Mouse (Mus musculus): ENCODE results near the gene Zg16.
"Not testable (repeated sequence)": the region's sequence is repeated elsewhere in the genome, so short reads cannot be mapped to it uniquely, and the experiment has no call there.

Gene Zg16

GRCm38 (mm10) chr7:127087278-127088010 lies at the start of gene Zg16:
TSS of gene Zg16 (minus strand) at chr7:127087328.
- DNase-seq, result not testable (repeated sequence)

- DNase-seq, result no peak
Observed at GRCm38 (mm10) chr7:127136181-127137071, 49.3 kb upstream of the Zg16 start.

DNA sequence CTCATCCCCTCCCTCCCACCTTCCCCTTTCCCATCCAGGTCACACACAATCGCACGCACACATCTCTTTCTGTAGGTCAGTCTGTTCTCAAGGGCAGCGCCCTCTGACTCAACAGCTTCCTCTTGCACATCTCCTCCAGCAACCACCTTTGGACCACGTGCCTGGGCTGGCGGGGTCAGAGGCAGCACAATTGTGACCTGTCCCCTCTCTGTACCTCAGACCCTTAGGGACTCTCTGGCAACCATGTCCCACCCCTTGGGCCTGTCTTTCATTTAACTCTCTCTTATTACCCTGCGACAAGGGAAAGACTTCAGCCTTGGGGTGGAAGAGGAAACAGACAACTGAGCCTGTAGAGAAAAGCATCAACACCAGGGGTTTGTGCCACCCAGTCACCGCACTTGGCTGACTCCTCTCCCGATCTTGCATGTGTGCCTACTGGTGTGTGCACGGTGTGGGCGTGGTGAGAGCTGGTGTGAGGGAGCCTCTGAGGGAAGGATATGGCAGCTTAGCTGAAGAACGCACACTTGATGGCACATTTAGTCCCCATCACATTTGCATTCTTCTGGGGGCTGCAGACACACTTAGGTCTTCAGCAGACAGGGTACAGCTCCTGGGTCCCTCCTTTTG lies 47.8 kb upstream of the Zg16 start:
- no peak for DNase-seq

DNA sequence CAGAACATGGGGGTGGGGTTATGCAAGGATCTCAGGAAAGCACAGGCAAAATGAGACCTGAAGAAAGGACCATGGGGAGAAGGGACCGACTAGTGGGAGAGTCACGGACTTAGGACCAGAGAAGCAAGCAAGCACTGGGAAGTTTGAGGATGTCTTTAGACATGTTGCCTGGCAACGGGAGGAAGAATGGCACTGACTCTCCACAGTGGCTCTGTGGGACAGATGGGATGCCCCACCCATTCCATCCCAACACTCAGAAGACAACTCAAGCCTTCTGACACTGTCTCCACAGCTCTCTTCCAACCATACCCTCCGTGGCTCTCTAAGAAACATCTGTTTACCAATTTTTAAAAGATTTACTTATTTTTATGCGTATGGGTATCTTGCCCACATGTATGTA lies 46.0 kb upstream of the Zg16 start:
- DNase-seq, result no peak

DNA sequence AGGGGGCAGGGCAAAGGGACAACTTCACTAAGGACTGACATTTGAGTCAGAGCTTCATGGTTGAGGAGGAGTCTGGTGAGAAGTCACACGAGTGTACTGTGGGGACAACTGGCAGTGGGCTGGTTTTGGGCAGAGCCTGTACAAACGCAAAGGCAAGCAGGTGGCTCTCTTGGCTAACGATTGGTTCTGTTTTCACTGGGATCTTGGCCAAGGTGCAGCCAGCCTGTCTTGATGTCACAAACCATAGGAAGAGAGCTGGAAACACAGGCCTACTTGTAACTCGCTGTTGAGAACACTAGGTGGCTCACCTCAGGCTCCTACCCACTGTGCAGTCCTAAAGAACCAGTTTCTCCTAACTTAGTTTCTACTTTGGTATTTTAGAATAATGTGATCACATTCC lies 42.5 kb upstream of the Zg16 start:
- DNase-seq, result peak; percentile 47

- DNase-seq, result peak; percentile 31
Observed at GRCm38 (mm10) chr7:127121911-127122270, 34.8 kb upstream of the Zg16 start, which contains the start of gene Qprt. TSS of gene Qprt (minus strand) at chr7:127122226.

GRCm38 (mm10) chr7:127121061-127121910 lies 34.2 kb upstream of the Zg16 start:
- DNase-seq, result peak; percentile 54

DNA sequence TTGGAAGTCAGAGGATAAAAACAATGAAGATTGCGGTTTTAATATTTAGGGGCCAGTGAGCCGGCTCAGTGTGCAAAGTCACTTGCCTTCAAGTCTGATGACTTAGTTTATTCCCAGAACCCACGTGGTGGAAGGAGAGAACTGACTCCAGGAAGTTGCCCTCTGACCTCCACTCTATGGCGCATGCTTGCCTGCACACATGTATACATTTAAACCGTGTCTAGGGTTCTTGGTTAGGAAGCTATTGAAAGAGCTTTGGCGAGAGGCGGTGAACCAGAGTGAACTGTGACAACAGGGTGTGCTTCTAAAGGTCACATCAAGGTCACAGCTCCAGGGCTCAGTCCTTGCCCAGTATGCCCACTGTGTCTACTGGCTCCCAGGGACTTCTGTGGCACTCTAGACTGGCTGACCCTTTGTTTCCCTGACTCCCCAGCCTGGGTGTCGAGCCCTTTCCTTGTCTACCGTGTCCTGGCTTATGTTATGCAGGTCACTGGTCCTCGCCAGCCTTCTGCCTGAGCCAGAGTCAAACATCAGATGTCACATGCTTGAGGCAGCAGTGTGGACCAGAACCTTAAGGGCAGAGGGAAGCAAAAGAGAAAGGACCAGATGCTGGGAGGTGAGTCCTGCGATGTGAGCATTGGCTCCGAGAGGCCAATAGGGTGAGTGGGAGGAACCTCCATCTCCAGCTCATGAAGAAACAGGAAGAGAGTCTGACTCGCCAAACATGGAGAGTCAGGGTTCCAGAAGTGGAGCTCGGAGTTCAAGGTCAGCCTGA lies 31.7 kb upstream of the Zg16 start:
- peak; percentile 42 for DNase-seq

DNA sequence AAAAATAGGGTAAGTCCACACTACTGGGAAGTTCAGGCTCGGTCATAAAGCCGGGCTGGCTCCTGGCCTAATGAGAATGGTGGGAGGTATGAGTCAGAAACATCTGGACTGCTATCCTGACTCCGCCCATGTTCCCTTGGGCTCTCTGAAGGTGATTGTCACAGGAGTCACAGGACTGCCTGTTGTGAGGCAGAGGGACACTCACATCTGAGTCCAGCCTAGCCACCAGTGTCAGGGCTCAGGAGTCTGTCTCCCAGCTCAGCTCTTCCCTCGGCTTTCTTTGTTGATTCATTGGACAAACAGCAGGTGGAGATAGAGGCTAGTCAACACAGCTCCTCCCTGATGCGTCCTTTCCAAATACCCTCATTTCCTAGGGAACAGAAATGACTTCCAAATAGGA lies 30.8 kb upstream of the Zg16 start:
- peak; percentile 42 for DNase-seq

- no peak for DNase-seq
Observed at GRCm38 (mm10) chr7:127116331-127116935, 29.3 kb upstream of the Zg16 start.

GRCm38 (mm10) chr7:127114920-127115319 lies 27.8 kb upstream of the Zg16 start:
- DNase-seq, result no peak

GRCm38 (mm10) chr7:127113614-127114259 lies 26.6 kb upstream of the Zg16 start:
- peak; percentile 27 for DNase-seq

GRCm38 (mm10) chr7:127112921-127113597 lies 25.9 kb upstream of the Zg16 start:
- DNase-seq, result no peak

GRCm38 (mm10) chr7:127112251-127112841 lies 25.2 kb upstream of the Zg16 start:
- no peak for DNase-seq

- peak; percentile 56 for DNase-seq
Observed at GRCm38 (mm10) chr7:127111461-127111860, 24.3 kb upstream of the Zg16 start.

- DNase-seq, result peak; percentile 85
Observed at GRCm38 (mm10) chr7:127110239-127111007, 23.3 kb upstream of the Zg16 start.

DNA sequence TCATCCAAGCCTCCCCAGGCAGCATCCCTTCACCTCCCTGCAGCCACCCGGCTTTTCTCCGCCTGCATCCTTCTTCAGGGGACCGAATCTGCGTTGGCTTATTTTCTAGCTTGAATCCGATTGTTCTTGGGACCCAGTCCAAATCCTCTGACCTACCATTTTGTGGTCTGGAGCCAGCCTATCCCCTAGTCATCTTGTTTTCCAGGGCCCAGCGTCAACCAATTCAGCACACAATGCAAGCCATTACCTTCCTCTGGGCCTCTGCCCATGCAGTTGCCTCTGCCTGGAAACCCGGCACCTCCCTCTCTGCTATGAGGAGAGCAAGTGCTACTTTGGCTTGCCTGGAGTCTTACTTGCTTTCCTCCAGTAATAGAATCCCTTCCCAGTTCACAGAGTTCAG lies 18.4 kb upstream of the Zg16 start:
- no peak for DNase-seq

DNA sequence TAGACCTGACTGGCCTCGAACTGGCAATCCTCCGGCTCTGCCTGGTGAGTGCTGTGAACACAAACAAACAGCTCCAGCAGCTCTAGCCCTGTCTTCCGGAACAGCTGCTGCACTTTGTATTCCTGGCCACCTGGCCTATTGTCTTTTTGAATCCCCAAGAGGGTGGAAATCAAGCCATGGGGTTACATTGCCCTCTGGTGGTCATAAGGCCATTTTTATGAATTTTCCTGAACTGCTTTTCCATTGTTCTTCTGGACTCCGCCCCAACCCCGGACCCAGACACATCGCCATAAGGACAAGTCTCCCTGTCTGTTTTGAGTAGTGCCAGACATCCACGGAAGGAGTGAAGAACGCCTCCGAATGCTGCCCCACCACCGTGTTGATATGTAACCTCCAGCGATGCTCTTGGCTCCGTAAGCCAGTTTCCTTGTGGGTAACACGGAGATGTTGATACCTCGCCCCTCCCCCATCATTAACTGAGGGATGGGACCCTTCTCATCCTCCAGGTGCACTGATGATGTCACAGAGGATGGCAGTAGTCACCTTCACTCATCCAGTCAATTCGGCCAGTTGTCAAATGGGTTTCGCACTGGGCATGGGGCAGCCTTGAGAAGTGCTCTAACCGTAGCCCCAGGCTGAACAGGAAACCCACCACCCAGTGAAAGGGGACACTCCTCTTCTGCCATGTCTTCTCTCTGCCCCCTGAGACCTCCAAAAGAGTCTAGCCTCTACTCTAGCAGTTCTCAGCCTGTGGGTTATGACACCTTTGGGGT lies 17.6 kb upstream of the Zg16 start:
- DNase-seq, result peak; percentile 91

Data from embryo, embryonic 11 days (tissue).